Mouse (Mus musculus) MEL (cell line): ENCODE measurements at regions not wholly inside any gene's neighbourhood (a gene's known extent, or its start where the extent isn't known, plus 50 kb on each side); places are given as distances from the start of the nearest gene placed in this dataset.

Experiments
- DNase-seq: peaks from one replicate; pipeline ENCODE4 v3.0.0; 2011; ENCODE audit warnings: low read depth, low spot score
- H3K27ac ChIP-seq: 2 replicates; pipeline ENCODE4 v1.5.1; 2012; ENCODE audit warnings: low read depth, mild to moderate bottlenecking, control low read depth, low read length, moderate library complexity; ENCODE audit not compliant: control insufficient read depth
- H3K27me3 ChIP-seq, 2 experiments: fragments of 150-350 bp in 1 of 2; sonication (generic) in 1 of 2; 2 replicates each; pipeline ENCODE4 v1.6.1; 2012; ENCODE audit warnings: low read length in 2 of 2, mild to moderate bottlenecking in 2 of 2, improper control_type of control experiment in 1 of 2, moderate library complexity in 1 of 2; ENCODE audit not compliant: insufficient read depth in 2 of 2, control insufficient read depth in 1 of 2
- H3K36me3 ChIP-seq, 2 experiments: 2 replicates each; pipeline ENCODE4 v1.6.1; 2012 to 2014; ENCODE audit warnings: low read length in 2 of 2, improper control_type of control experiment in 1 of 2, inconsistent platforms in 1 of 2, mild to moderate bottlenecking in 1 of 2; ENCODE audit not compliant: insufficient read depth in 2 of 2, control insufficient read depth in 1 of 2
- H3K4me1 ChIP-seq, 2 experiments: fragments of 150-350 bp in 1 of 2; sonication (generic) in 1 of 2; 2 replicates each; pipeline ENCODE4 v1.6.1; 2012; ENCODE audit warnings: low read length in 2 of 2, improper control_type of control experiment in 1 of 2, mild to moderate bottlenecking in 1 of 2; ENCODE audit not compliant: insufficient read depth in 2 of 2, control insufficient read depth in 1 of 2
- H3K4me3 ChIP-seq, 2 experiments: fragments of 150-350 bp in 1 of 2; sonication (generic) in 1 of 2; 2 replicates each; pipeline ENCODE4 v1.5.1; 2012; ENCODE audit warnings: low read depth in 2 of 2, low read length in 2 of 2, mild to moderate bottlenecking in 2 of 2, moderate library complexity in 2 of 2, control low read depth in 1 of 2, improper control_type of control experiment in 1 of 2; ENCODE audit not compliant: control insufficient read depth in 1 of 2, insufficient read depth in 1 of 2
- H3K79me2 ChIP-seq: 2 replicates; pipeline ENCODE4 v1.6.1; 2012; ENCODE audit warnings: mild to moderate bottlenecking, low read length, moderate library complexity; ENCODE audit not compliant: control insufficient read depth, poor library complexity, insufficient read depth
- H3K9ac ChIP-seq: 2 replicates; pipeline ENCODE4 v1.6.1; 2012; ENCODE audit warnings: low read depth, mild to moderate bottlenecking, control low read depth, low read length, moderate library complexity; ENCODE audit not compliant: control insufficient read depth, poor library complexity, severe bottlenecking
- H3K9me3 ChIP-seq: fragments of 150-350 bp; sonication (generic); replicated peaks from 2 replicates; pipeline ENCODE4 v1.6.1; 2012; ENCODE audit warnings: mild to moderate bottlenecking, low read length, improper control_type of control experiment, moderate library complexity; ENCODE audit not compliant: insufficient read depth
- CHD1 ChIP-seq: IDR thresholded peaks from 2 replicates; pipeline ENCODE4 v1.6.1; 2012; ENCODE audit warnings: low read depth, mild to moderate bottlenecking, inconsistent platforms, low read length, improper control_type of control experiment
- CHD2 ChIP-seq: IDR thresholded peaks from 2 replicates; pipeline ENCODE4 v1.6.1; 2011; ENCODE audit warnings: low read length, improper control_type of control experiment
- CTCF ChIP-seq, 3 experiments: IDR thresholded peaks in 2 of 3; conservative IDR thresholded peaks in 1 of 3; 2 replicates each; pipeline ENCODE4 v1.5.1; 2011 to 2012; ENCODE audit warnings: low read length in 3 of 3, low read depth in 2 of 3, mild to moderate bottlenecking in 2 of 3, improper control_type of control experiment in 1 of 3, inconsistent platforms in 1 of 3, mixed read lengths in 1 of 3, moderate library complexity in 1 of 3; ENCODE audit not compliant: control insufficient read depth in 1 of 3, insufficient read depth in 1 of 3, poor library complexity in 1 of 3, severe bottlenecking in 1 of 3
- E2F4 ChIP-seq: IDR thresholded peaks from 2 replicates; pipeline ENCODE4 v1.6.1; 2011; ENCODE audit warnings: low read depth, low read length, improper control_type of control experiment, borderline replicate concordance
- ELF1 ChIP-seq: IDR thresholded peaks from 2 replicates; pipeline ENCODE4 v1.6.1; 2014; ENCODE audit warnings: low read depth, mild to moderate bottlenecking, inconsistent platforms, low read length, improper control_type of control experiment, moderate library complexity
- ETS1 ChIP-seq: IDR thresholded peaks from 2 replicates; pipeline ENCODE4 v1.6.1; 2012; ENCODE audit warnings: low read depth, mild to moderate bottlenecking, inconsistent platforms, low read length, improper control_type of control experiment, moderate library complexity
- GABPA ChIP-seq: IDR thresholded peaks from 2 replicates; pipeline ENCODE4 v1.6.1; 2012; ENCODE audit warnings: low read depth, mild to moderate bottlenecking, inconsistent platforms, low read length, improper control_type of control experiment, moderate library complexity
- GATA1 ChIP-seq: IDR thresholded peaks from 2 replicates; pipeline ENCODE4 v1.6.1; 2011; ENCODE audit warnings: low read depth, low read length, improper control_type of control experiment
- JUND ChIP-seq: IDR thresholded peaks from 2 replicates; pipeline ENCODE4 v1.6.1; 2011; ENCODE audit warnings: low read depth, mild to moderate bottlenecking, improper control_type of control experiment, low read length
- KAT2A ChIP-seq: conservative IDR thresholded peaks from 2 replicates; pipeline ENCODE4 v1.6.1; 2012; ENCODE audit warnings: low read depth, low read length, improper control_type of control experiment, inconsistent platforms
- MXI1 ChIP-seq: IDR thresholded peaks from 2 replicates; pipeline ENCODE4 v1.6.1; 2011; ENCODE audit warnings: mild to moderate bottlenecking, low read depth, low read length, improper control_type of control experiment
- MYC ChIP-seq: IDR thresholded peaks from 2 replicates; pipeline ENCODE4 v1.6.1; 2011; ENCODE audit warnings: low read depth, mild to moderate bottlenecking, low read length, improper control_type of control experiment, moderate library complexity
- NELFE ChIP-seq: IDR thresholded peaks from 2 replicates; pipeline ENCODE4 v1.6.1; 2011; ENCODE audit warnings: low read depth, low read length, improper control_type of control experiment
- RAD21 ChIP-seq: IDR thresholded peaks from 2 replicates; pipeline ENCODE4 v1.6.1; 2011; ENCODE audit warnings: mild to moderate bottlenecking, low read depth, low read length, improper control_type of control experiment
- SMC3 ChIP-seq: IDR thresholded peaks from 2 replicates; pipeline ENCODE4 v1.6.1; 2011; ENCODE audit warnings: low read depth, low read length, improper control_type of control experiment
- TBP ChIP-seq: IDR thresholded peaks from 2 replicates; pipeline ENCODE4 v1.8.0; 2011; ENCODE audit warnings: low read depth, low read length, improper control_type of control experiment
- USF2 ChIP-seq, 2 experiments: IDR thresholded peaks; 2 replicates each; pipeline ENCODE4 v1.6.1; 2011 to 2012; ENCODE audit warnings: improper control_type of control experiment in 2 of 2, low read length in 2 of 2, borderline replicate concordance in 1 of 2, inconsistent platforms in 1 of 2, low read depth in 1 of 2, mild to moderate bottlenecking in 1 of 2; ENCODE audit not compliant: insufficient read depth in 1 of 2
- ZKSCAN1 ChIP-seq: IDR thresholded peaks from 2 replicates; pipeline ENCODE4 v1.6.1; 2012; ENCODE audit warnings: low read depth, mild to moderate bottlenecking, inconsistent platforms, low read length, improper control_type of control experiment, moderate library complexity
- ZMIZ1 ChIP-seq: IDR thresholded peaks from 2 replicates; pipeline ENCODE4 v1.6.1; 2012; ENCODE audit warnings: low read depth, mild to moderate bottlenecking, inconsistent platforms, low read length, improper control_type of control experiment, moderate library complexity

DNA sequence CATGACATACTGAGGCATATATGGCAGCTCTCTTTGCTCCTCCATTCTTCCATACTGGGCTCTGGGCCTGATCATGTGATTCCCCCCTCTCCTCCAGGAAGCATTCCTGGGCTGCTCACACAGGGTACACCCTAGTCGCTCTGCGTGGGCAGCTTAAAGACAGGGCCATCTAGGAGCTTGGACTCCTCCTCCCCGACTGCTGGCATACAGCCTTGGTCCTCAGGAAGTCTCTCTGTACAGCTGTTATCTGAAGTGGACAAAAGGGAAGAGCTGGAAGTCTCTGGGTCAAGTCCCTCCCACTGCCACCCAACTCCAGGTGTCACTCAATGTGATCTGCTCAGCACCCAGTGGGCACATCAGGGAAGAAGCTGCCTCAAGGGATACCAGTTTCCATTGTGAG is 102.6 kb upstream of the Zfp618 start:
- no peaks in the 10 kb centered on the region for H3K36me3 ChIP-seq

DNA sequence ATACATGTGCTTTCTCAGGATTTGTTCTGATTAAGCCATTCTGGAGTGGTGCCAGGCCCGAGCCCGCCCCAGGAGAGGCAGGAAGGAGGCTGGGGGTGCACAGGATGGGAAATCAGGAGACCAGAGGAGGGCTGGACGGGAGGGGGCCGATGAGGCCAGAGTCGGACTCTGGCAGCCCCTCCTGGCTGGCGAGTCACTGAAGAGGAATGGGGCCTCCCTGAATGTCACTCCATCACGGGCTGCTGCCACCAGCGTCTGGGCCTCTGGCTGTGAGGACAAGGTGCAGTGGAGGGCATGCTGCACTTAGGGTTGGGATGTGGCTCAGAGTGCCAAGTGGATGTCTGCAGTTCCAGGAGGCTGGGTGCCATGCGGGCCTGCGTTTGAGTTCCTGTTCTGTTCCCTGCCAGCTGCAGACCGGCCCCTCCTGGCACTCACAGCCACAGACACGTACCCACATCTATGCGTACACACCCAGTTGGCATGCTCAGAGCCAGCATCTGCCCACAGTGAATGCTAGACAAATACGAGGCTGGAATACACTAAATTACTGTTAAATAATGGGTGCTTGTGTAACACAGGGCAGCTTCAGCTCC is 94.9 kb upstream of the Zfp618 start:
- no peak for DNase-seq
- TF ChIP-seq ZMIZ1 (no peak), GATA1 (no peak), GABPA (no peak), NELFE (no peak), KAT2A (no peak), CHD1 (no peak), MYC (no peak), E2F4 (no peak), ZKSCAN1 (no peak), SMC3 (no peak), MXI1 (no peak), ETS1 (no peak), JUND (no peak)
- no peaks in the 10 kb centered on the region for H3K4me1 ChIP-seq
- H3K4me3 ChIP-seq: no peak overlapping the region
- no peak overlapping the region for H3K9ac ChIP-seq
- H3K36me3 ChIP-seq: no peaks in the 10 kb centered on the region
- no peaks in the 10 kb centered on the region for H3K27me3 ChIP-seq
- H3K27ac ChIP-seq: no peak overlapping the region
- no peaks in the 10 kb centered on the region for H3K79me2 ChIP-seq
- H3K9me3 ChIP-seq: no peaks in the 10 kb centered on the region

More for the DNA sequence above, 102.6 kb upstream of the Zfp618 start:
- H3K27ac ChIP-seq: no peak overlapping the region
- no peaks in the 10 kb centered on the region for H3K9me3 ChIP-seq
- no peaks in the 10 kb centered on the region for H3K4me1 ChIP-seq
- no peak overlapping the region for H3K9ac ChIP-seq
- H3K27me3 ChIP-seq: no peaks in the 10 kb centered on the region
- DNase-seq: no peak
- TF ChIP-seq GATA1 (no peak), ETS1 (no peak), TBP (no peak), ELF1 (no peak), RAD21 (no peak), JUND (no peak), CHD2 (no peak), CTCF (IDR thresholded peaks at IDR 0.05 in 2 of 3, conservative IDR thresholded peaks at IDR 0.05 in 1 of 3; ENCODE audit: control insufficient read depth in 1 of 3, insufficient read depth in 1 of 3, low read depth in 2 of 3, low read length in 3 of 3, poor library complexity in 1 of 3, severe bottlenecking in 1 of 3) (no peak), USF2 (IDR thresholded peaks at IDR 0.05; ENCODE audit: borderline replicate concordance in 1 of 2, insufficient read depth in 1 of 2, low read depth in 1 of 2, low read length in 2 of 2) (no peak)
- H3K79me2 ChIP-seq: no peaks in the 10 kb centered on the region
- no peak overlapping the region for H3K4me3 ChIP-seq
